Mouse (Mus musculus) lung, adult 2 months (tissue): ENCODE data around the gene Gpr179. TPM values are rescaled to one million over a fixed set of nuclear protein-coding genes. Genes with fewer than 3 reads are reported as not detected.
A peak's percentile ranks its signal among the peaks of the same experiment; 100 is the strongest.
"Not testable (repeated sequence)": the region's sequence is repeated elsewhere in the genome, so short reads cannot be mapped to it uniquely, and the experiment has no call there.

Experiments
- DNase-seq: peaks from one replicate; pipeline ENCODE4 v3.0.0; 2022
- H3K4me1 ChIP-seq: fragments of 200-500 bp; 2 replicates; pipeline ENCODE4 v1.6.1; 2011; ENCODE audit warnings: low read length; ENCODE audit not compliant: control insufficient read depth, insufficient read depth
- H3K4me3 ChIP-seq: fragments of 200-500 bp; replicated peaks from 2 replicates; pipeline ENCODE3; 2011; ENCODE audit warnings: low read depth, mild to moderate bottlenecking, control low read depth, low read length; ENCODE audit errors: extremely low read depth
- CTCF ChIP-seq: fragments of 200-500 bp; IDR thresholded peaks from 2 replicates; pipeline ENCODE4 v1.5.1; 2011; ENCODE audit warnings: mild to moderate bottlenecking, low read length, control low read depth; ENCODE audit not compliant: insufficient read depth
- POLR2A ChIP-seq: fragments of 200-500 bp; IDR thresholded peaks from 2 replicates; pipeline ENCODE4 v1.6.1; 2011; ENCODE audit warnings: low read depth, mild to moderate bottlenecking, control low read depth, low read length, borderline replicate concordance; ENCODE audit errors: extremely low read depth
- WGBS: fragments of 180-500 bp; shearing (Covaris S2); methylation state at CpG from one replicate; pipeline ENCODE4 v1.1.7; 2018; 5-methylcytosine and 5-hydroxymethylcytosine counted together
- polyA plus RNA-seq: library from polyadenylated mRNA; depleted of rRNA; stranded (reverse); fragments of >200 nt; gene quantifications from 2 replicates; pipeline ENCODE4 v1.2.3, GENCODE M21; 2012

Gpr179 gene
- polyA plus RNA-seq, 1 experiment: 0.24 TPM

GRCm38 (mm10) chr11:97330315-97330714 lies 21.6 kb downstream of the Gpr179 start:
- H3K4me3 ChIP-seq: no peak overlapping the region
- WGBS: 100% methylated on average over 1 of the region's 1 CpGs
- no peak for DNase-seq
- TF ChIP-seq CTCF (no peak), POLR2A (no peak)
- no peaks in the 10 kb centered on the region for H3K4me1 ChIP-seq

- Histone ChIP-seq H3K4me1 (no peaks in the 10 kb centered on the region), H3K4me3 (no peak overlapping the region)
- WGBS: 16% methylated on average over 9 of the region's 9 CpGs
- TF ChIP-seq POLR2A (no peak), CTCF (peak; percentile 96)
- peak; percentile 62 for DNase-seq
Measured at GRCm38 (mm10) chr11:97328148-97328547, 23.7 kb downstream of the Gpr179 start.

- DNase-seq: no peak
- no peak for TF ChIP-seq POLR2A
- TF ChIP-seq CTCF: 0 out of 2 replicates have a peak, but pooled peaks have one; percentile 6
- no peaks in the 10 kb centered on the region for H3K4me1 ChIP-seq
- 44% methylated on average over 1 of the region's 1 CpGs for WGBS
- H3K4me3 ChIP-seq: no peak overlapping the region
Measured at GRCm38 (mm10) chr11:97325224-97325623, 26.7 kb downstream of the Gpr179 start.

- WGBS: 85% methylated on average over 8 of the region's 8 CpGs
Measured at GRCm38 (mm10) chr11:97321894-97322600, 29.8 kb downstream of the Gpr179 start.

GRCm38 (mm10) chr11:97321197-97321596 lies 30.7 kb downstream of the Gpr179 start:
- no peak for TF ChIP-seq POLR2A
- TF ChIP-seq CTCF: no peak
- H3K4me1 ChIP-seq: no peaks in the 10 kb centered on the region; the same call in 1 of the 2 replicates
- 92% methylated on average over 8 of the region's 8 CpGs for WGBS

More at GRCm38 (mm10) chr11:97321894-97322600, 29.8 kb downstream of the Gpr179 start:
- DNase-seq, H3K4me3 ChIP-seq, H3K4me1 ChIP-seq: not testable (repeated sequence)

GRCm38 (mm10) chr11:97315504-97316503 lies 36.1 kb downstream of the Gpr179 start, which contains the start of gene Mrpl45:
TSS of gene Mrpl45 (plus strand) at chr11:97315716.
- Histone ChIP-seq H3K4me3 (peak within 1 kb of the TSS; percentile 67), H3K4me1 (no peaks in the 10 kb centered on the region; the same call in none of the 2 replicates)
- WGBS: under 1% methylated on average over 50 of the region's 50 CpGs
- peak; percentile 99 for DNase-seq
- TF ChIP-seq CTCF (no peak), POLR2A (peak; percentile 77; the same call in 1 of the 2 replicates)

More at GRCm38 (mm10) chr11:97321197-97321596, 30.7 kb downstream of the Gpr179 start:
- no peak overlapping the region for H3K4me3 ChIP-seq
- DNase-seq: no peak

- 37% methylated on average over 8 of the region's 8 CpGs for WGBS
- no peak for TF ChIP-seq POLR2A
- TF ChIP-seq CTCF: no peak
- Histone ChIP-seq H3K4me3 (peak overlapping the region; percentile 19), H3K4me1 (no peaks in the 10 kb centered on the region; the same call in none of the 2 replicates)
- no peak for DNase-seq
Measured at GRCm38 (mm10) chr11:97314751-97315503, 37.0 kb downstream of the Gpr179 start.

GRCm38 (mm10) chr11:97314110-97314509 lies 37.8 kb downstream of the Gpr179 start:
- Histone ChIP-seq H3K4me3 (no peak overlapping the region), H3K4me1 (no peaks in the 10 kb centered on the region; the same call in none of the 2 replicates)
- TF ChIP-seq POLR2A: no peak
- no peak for TF ChIP-seq CTCF
- WGBS: 93% methylated on average over 3 of the region's 3 CpGs
- DNase-seq: no peak

- not testable (repeated sequence) for H3K4me3 ChIP-seq, H3K4me1 ChIP-seq, DNase-seq
- 71% methylated on average over 1 of the region's 1 CpGs for WGBS
Measured at GRCm38 (mm10) chr11:97312871-97313270, 39.0 kb downstream of the Gpr179 start.
